Mouse (Mus musculus) liver, postnatal 0 days (tissue): ENCODE measurements around the gene Dmac2. TPM values are rescaled to one million over a fixed set of nuclear protein-coding genes. Genes with fewer than 3 reads are reported as not detected.

ENCODE experiments used
- ATAC-seq: fragments of 200-750 bp; cut with Nextera tagmentation; 2 replicates; pipeline ENCODE4 v1.8.0; 2017; ENCODE audit warnings: mild to moderate bottlenecking, moderate library complexity
- DNase-seq: peaks from one replicate; pipeline ENCODE4 v3.0.0-alpha.2; 2016
- H3K27ac ChIP-seq: fragments of 300-500 bp; sonication (generic); 2 replicates; pipeline ENCODE4 v1.5.1; 2014; ENCODE audit warnings: antibody characterized with exemption, moderate library complexity, mild to moderate bottlenecking, low read depth
- H3K27me3 ChIP-seq: fragments of 300-500 bp; sonication (generic); 2 replicates; pipeline ENCODE4 v1.6.1; 2014; ENCODE audit warnings: low read length, control low read depth, mixed read lengths; ENCODE audit not compliant: insufficient read depth
- H3K36me3 ChIP-seq: fragments of 300-500 bp; sonication (generic); replicated peaks from 2 replicates; pipeline ENCODE4 v1.6.1; 2014; ENCODE audit warnings: mild to moderate bottlenecking, control low read depth, low read length, moderate library complexity, mixed read lengths; ENCODE audit not compliant: insufficient read depth
- H3K4me1 ChIP-seq: fragments of 300-500 bp; sonication (generic); 2 replicates; pipeline ENCODE4 v1.6.1; 2014; ENCODE audit warnings: antibody characterized with exemption, mild to moderate bottlenecking, control low read depth; ENCODE audit not compliant: insufficient read depth
- H3K4me2 ChIP-seq: fragments of 300-500 bp; sonication (generic); 2 replicates; pipeline ENCODE4 v1.6.1; 2014; ENCODE audit warnings: low read depth, mild to moderate bottlenecking, low read length, moderate library complexity, mixed read lengths
- H3K4me3 ChIP-seq: fragments of 300-500 bp; sonication (generic); 2 replicates; pipeline ENCODE4 v1.5.1; 2014; ENCODE audit warnings: low read depth, low read length
- H3K9ac ChIP-seq: fragments of 300-500 bp; sonication (generic); replicated peaks from 2 replicates; pipeline ENCODE4 v1.6.1; 2014; ENCODE audit warnings: mild to moderate bottlenecking, moderate library complexity
- H3K9me3 ChIP-seq: fragments of 300-500 bp; sonication (generic); 2 replicates; pipeline ENCODE4 v1.6.1; 2016; ENCODE audit warnings: mild to moderate bottlenecking, control low read depth, low read length, mixed read lengths
- CTCF ChIP-seq: sonication (generic); IDR thresholded peaks from 2 replicates; pipeline ENCODE4 v1.5.1; 2016; ENCODE audit warnings: antibody characterized with exemption, low read depth
- EP300 ChIP-seq: IDR thresholded peaks from 2 replicates; pipeline ENCODE4 v1.6.1; 2016; ENCODE audit warnings: antibody characterized with exemption, low read depth, mild to moderate bottlenecking
- WGBS: fragments of 180-500 bp; shearing (Covaris S2); extraction: QIAGEN DNeasy Blood & Tissue Kit; methylation state at CpG from one replicate; pipeline ENCODE4 v1.1.7; 2014; ENCODE audit not compliant: insufficient replicate concordance; 5-methylcytosine and 5-hydroxymethylcytosine counted together
- polyA plus RNA-seq: library from polyadenylated mRNA; unstranded; fragments of >200 nt; fragmentation: Nextera tagmentation; extraction: Ambion mirVana; gene quantifications from 2 replicates; pipeline ENCODE4 v1.2.1, GENCODE M21; 2015

Gene Dmac2
- polyA plus RNA-seq, 1 experiment from 2014 or later: 13.7 TPM

- WGBS: 64% methylated on average over 10 of the region's 10 CpGs
- Histone ChIP-seq H3K9ac (no peak overlapping the region), H3K36me3 (no peaks in the 10 kb centered on the region), H3K27ac (no peak overlapping the region), H3K9me3 (no peaks in the 10 kb centered on the region), H3K27me3 (no peaks in the 10 kb centered on the region), H3K4me1 (0 out of 2 replicates have a peak, but pooled peaks cover 6% of the 10 kb centered on the region), H3K4me2 (no peak overlapping the region), H3K4me3 (no peak overlapping the region)
- ATAC-seq (no peak), DNase-seq (no peak)
- TF ChIP-seq EP300 (no peak), CTCF (no peak)
Measured at GRCm38 (mm10) chr7:25579441-25579840, 39.8 kb upstream of the Dmac2 start.

GRCm38 (mm10) chr7:25582301-25582810 is 36.9 kb upstream of the Dmac2 start:
- DNase-seq: no peak
- Histone ChIP-seq H3K4me3 (no peak overlapping the region), H3K9ac (no peak overlapping the region), H3K27ac (no peak overlapping the region), H3K9me3 (no peaks in the 10 kb centered on the region), H3K27me3 (no peaks in the 10 kb centered on the region), H3K36me3 (no peaks in the 10 kb centered on the region), H3K4me1 (no peaks in the 10 kb centered on the region), H3K4me2 (no peak overlapping the region)
- TF ChIP-seq EP300 (no peak), CTCF (no peak)
- 73% methylated on average over 15 of the region's 15 CpGs for WGBS
- no peak for ATAC-seq

- 71% methylated on average over 5 of the region's 5 CpGs for WGBS
- Histone ChIP-seq H3K27ac (no peak overlapping the region), H3K4me1 (no peaks in the 10 kb centered on the region), H3K4me2 (no peak overlapping the region), H3K4me3 (no peak overlapping the region), H3K9me3 (no peaks in the 10 kb centered on the region), H3K27me3 (no peaks in the 10 kb centered on the region), H3K36me3 (no peaks in the 10 kb centered on the region), H3K9ac (no peak overlapping the region)
- ATAC-seq (no peak), DNase-seq (no peak)
- TF ChIP-seq EP300: no peak
- no peak for TF ChIP-seq CTCF
Measured at GRCm38 (mm10) chr7:25584651-25585050, 34.6 kb upstream of the Dmac2 start.

- Histone ChIP-seq H3K4me1 (no peaks in the 10 kb centered on the region), H3K4me3 (no peak overlapping the region), H3K4me2 (no peak overlapping the region), H3K9me3 (no peaks in the 10 kb centered on the region), H3K27ac (no peak overlapping the region), H3K9ac (no peak overlapping the region), H3K27me3 (no peaks in the 10 kb centered on the region), H3K36me3 (no peaks in the 10 kb centered on the region)
- TF ChIP-seq EP300: no peak
- TF ChIP-seq CTCF: no peak
- ATAC-seq (no peak), DNase-seq (no peak)
- 64% methylated on average over 9 of the region's 9 CpGs for WGBS
Measured at GRCm38 (mm10) chr7:25585351-25586204, 33.6 kb upstream of the Dmac2 start.

GRCm38 (mm10) chr7:25591226-25591625 is 28.0 kb upstream of the Dmac2 start:
- H3K36me3 ChIP-seq: no peaks in the 10 kb centered on the region
- ATAC-seq (no peak), DNase-seq (no peak)
- H3K27me3 ChIP-seq: no peaks in the 10 kb centered on the region
- H3K4me1 ChIP-seq: no peaks in the 10 kb centered on the region
- WGBS: 79% methylated on average over 2 of the region's 2 CpGs
- H3K9me3 ChIP-seq: no peaks in the 10 kb centered on the region
- no peak overlapping the region for H3K9ac ChIP-seq
- H3K4me2 ChIP-seq: no peak overlapping the region
- H3K27ac ChIP-seq: no peak overlapping the region
- H3K4me3 ChIP-seq: no peak overlapping the region
- TF ChIP-seq EP300 (no peak), CTCF (no peak)

- TF ChIP-seq CTCF: no peak
- no peak for TF ChIP-seq EP300
- Histone ChIP-seq H3K36me3 (no peaks in the 10 kb centered on the region), H3K27ac (no peak overlapping the region), H3K4me1 (no peaks in the 10 kb centered on the region), H3K4me3 (no peak overlapping the region), H3K9ac (no peak overlapping the region), H3K27me3 (no peaks in the 10 kb centered on the region), H3K9me3 (no peaks in the 10 kb centered on the region), H3K4me2 (no peak overlapping the region)
- ATAC-seq (no peak), DNase-seq (no peak)
- 39% methylated on average over 3 of the region's 3 CpGs for WGBS
Measured at GRCm38 (mm10) chr7:25593859-25594258, 25.4 kb upstream of the Dmac2 start.
